Comparison of ENCODE assay signal across 17 mouse cellular contexts in the genomic region with DNA sequence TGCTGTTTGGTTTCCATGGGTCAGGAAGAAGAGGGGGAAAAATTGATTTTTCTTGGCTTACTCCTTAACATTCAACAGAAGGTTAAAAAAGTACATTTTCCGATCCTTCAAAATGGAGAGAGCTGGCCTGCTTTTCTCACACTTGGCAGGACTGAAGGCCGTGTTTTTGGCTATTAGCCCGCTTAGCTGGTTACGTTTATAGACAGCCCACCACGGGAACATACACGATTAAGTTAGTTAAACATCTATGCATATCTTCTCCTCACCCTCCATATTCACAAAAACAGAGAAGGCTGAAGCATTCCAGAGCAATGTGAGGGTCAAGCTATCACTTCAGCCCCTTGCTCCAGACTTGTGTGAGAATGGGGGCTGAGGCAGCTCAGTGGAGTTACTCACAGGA. TPM values are rescaled to one million over a fixed set of nuclear protein-coding genes. Genes with fewer than 3 reads are reported as not detected.
DNase-seq lines count a peak whose midpoint lies in the region; ATAC-seq and TF ChIP-seq lines count a peak whose summit lies in the region.
"Had no signal": no experiment of that assay in that cellular context is flagged by ENCODE, and none has a peak within 500 bp of the region (broad histone marks: within the 10 kb centered on the region; RNA-seq: fewer than 3 reads in every experiment).

No protein-coding gene starts in this region.

- H3K9me3 ChIP-seq in intestine, embryonic 14.5 days (ENCODE audit: control insufficient read depth, low read length), result no peaks in the 10 kb centered on the region
- no peaks in the 10 kb centered on the region for H3K9me3 ChIP-seq in intestine, postnatal 0 days (ENCODE audit: control insufficient read depth)
- no peaks in the 10 kb centered on the region for H3K9me3 ChIP-seq in embryonic facial prominence, embryonic 14.5 days (ENCODE audit: control insufficient read depth, low read length)
- H3K9me3 ChIP-seq in stomach, embryonic 15.5 days, result no peaks in the 10 kb centered on the region
- H3K9me3 ChIP-seq: forebrain, embryonic 10.5 days; kidney, embryonic 15.5 days; megakaryocyte, embryonic 14.5 days had no signal

- no peak for TF ChIP-seq CTCF in intestine, postnatal 0 days (IDR thresholded peaks at IDR 0.05; ENCODE audit: low read depth)

- WGBS in intestine, embryonic 14.5 days, result 57% methylated on average over 6 of the region's 6 CpGs
- WGBS in intestine, postnatal 0 days, result 80% methylated on average over 6 of the region's 6 CpGs
- WGBS in embryonic facial prominence, embryonic 14.5 days, result 34% methylated on average over 6 of the region's 6 CpGs
- 46% methylated on average over 6 of the region's 6 CpGs for WGBS in stomach, embryonic 15.5 days

- H3K9ac ChIP-seq in intestine, embryonic 14.5 days (ENCODE audit: low read length), result no peak overlapping the region
- H3K9ac ChIP-seq in intestine, postnatal 0 days (ENCODE audit: low read depth, low read length), result no peak overlapping the region
- H3K9ac ChIP-seq in embryonic facial prominence, embryonic 14.5 days (ENCODE audit: low read depth, low read length), result no peak overlapping the region
- no peak overlapping the region for H3K9ac ChIP-seq in stomach, embryonic 15.5 days
- H3K9ac ChIP-seq: kidney, embryonic 15.5 days; liver, postnatal 0 days had no signal

- no peaks in the 10 kb centered on the region for H3K36me3 ChIP-seq in intestine, embryonic 14.5 days (ENCODE audit: control insufficient read depth, insufficient read depth, low read length)
- peaks cover 7% of the 10 kb centered on the region; the same call in 1 of the 2 replicates for H3K36me3 ChIP-seq in intestine, postnatal 0 days (ENCODE audit: control insufficient read depth, insufficient read depth)
- H3K36me3 ChIP-seq in embryonic facial prominence, embryonic 14.5 days (ENCODE audit: control insufficient read depth, insufficient read depth, low read length), result peaks cover 14% of the 10 kb centered on the region
- no peaks in the 10 kb centered on the region for H3K36me3 ChIP-seq in stomach, embryonic 15.5 days
- H3K36me3 ChIP-seq: forebrain, embryonic 10.5 days had no signal

- H3K4me3 ChIP-seq in intestine, embryonic 14.5 days (ENCODE audit: low read depth, low read length), result no peak overlapping the region
- no peak overlapping the region for H3K4me3 ChIP-seq in intestine, postnatal 0 days (ENCODE audit: low read depth, low read length)
- no peak overlapping the region for H3K4me3 ChIP-seq in embryonic facial prominence, embryonic 14.5 days (ENCODE audit: low read depth, low read length)
- H3K4me3 ChIP-seq in stomach, embryonic 15.5 days (replicated peaks), result no peak overlapping the region
- H3K4me3 ChIP-seq: forebrain, embryonic 10.5 days; kidney, embryonic 15.5 days; megakaryocyte, embryonic 14.5 days had no signal

- no peak overlapping the region for H3K4me2 ChIP-seq in intestine, embryonic 14.5 days (ENCODE audit: low read length)
- H3K4me2 ChIP-seq in intestine, postnatal 0 days (replicated peaks; ENCODE audit: low read depth), result no peak overlapping the region
- peak overlapping the region; percentile 23; the same call in 1 of the 2 replicates for H3K4me2 ChIP-seq in embryonic facial prominence, embryonic 14.5 days (ENCODE audit: low read depth, low read length)
- no peak overlapping the region for H3K4me2 ChIP-seq in stomach, embryonic 15.5 days
- H3K4me2 ChIP-seq: kidney, embryonic 15.5 days had no signal

- ATAC-seq in intestine, embryonic 14.5 days (replicated peaks; ENCODE audit: low FRiP score, low TSS enrichment, low read depth), result no peak
- no peak for ATAC-seq in intestine, postnatal 0 days
- no peak for ATAC-seq in embryonic facial prominence, embryonic 14.5 days (ENCODE audit: low read depth)
- ATAC-seq in stomach, embryonic 15.5 days (ENCODE audit: insufficient read depth, low FRiP score, low read depth), result no peak; the same call in 1 of the 2 replicates
- ATAC-seq: liver, postnatal 0 days; Patski had no signal

- peaks cover 50% of the 10 kb centered on the region for H3K4me1 ChIP-seq in intestine, embryonic 14.5 days (replicated peaks; ENCODE audit: control insufficient read depth, insufficient read depth, low read length)
- H3K4me1 ChIP-seq in intestine, postnatal 0 days (replicated peaks; ENCODE audit: control insufficient read depth, insufficient read depth, low read length), result 0 out of 2 replicates have a peak, but pooled peaks cover 8% of the 10 kb centered on the region
- H3K4me1 ChIP-seq in embryonic facial prominence, embryonic 14.5 days (ENCODE audit: control insufficient read depth, insufficient read depth, low read length), result peaks cover 48% of the 10 kb centered on the region
- H3K4me1 ChIP-seq in stomach, embryonic 15.5 days, result peaks cover 25% of the 10 kb centered on the region; the same call in 1 of the 2 replicates

- H3K27me3 ChIP-seq in intestine, embryonic 14.5 days (replicated peaks; ENCODE audit: control insufficient read depth, insufficient read depth, low read length), result no peaks in the 10 kb centered on the region
- no peaks in the 10 kb centered on the region for H3K27me3 ChIP-seq in intestine, postnatal 0 days (replicated peaks; ENCODE audit: control insufficient read depth, insufficient read depth, low read length)
- H3K27me3 ChIP-seq in embryonic facial prominence, embryonic 14.5 days (replicated peaks; ENCODE audit: control insufficient read depth, insufficient read depth, low read length), result no peaks in the 10 kb centered on the region
- no peaks in the 10 kb centered on the region for H3K27me3 ChIP-seq in stomach, embryonic 15.5 days (replicated peaks)
- H3K27me3 ChIP-seq: kidney, embryonic 15.5 days; megakaryocyte, embryonic 14.5 days; Patski had no signal

- peak overlapping the region; percentile 4; the same call in 1 of the 2 replicates for H3K27ac ChIP-seq in intestine, embryonic 14.5 days (ENCODE audit: low read depth)
- H3K27ac ChIP-seq in intestine, postnatal 0 days (ENCODE audit: low read depth, low read length), result no peak overlapping the region
- H3K27ac ChIP-seq in embryonic facial prominence, embryonic 14.5 days (replicated peaks; ENCODE audit: low read depth, low read length), result peak overlapping the region; percentile 75
- peak overlapping the region; percentile 57 for H3K27ac ChIP-seq in stomach, embryonic 15.5 days
- H3K27ac ChIP-seq: forebrain, embryonic 10.5 days; kidney, embryonic 15.5 days had no signal

- DNase-seq in adrenal gland, postnatal 14 days, result peak; percentile 47
- DNase-seq in adrenal gland, postnatal 4 days (ENCODE audit: low spot score in 2 of 2), result no peak
- DNase-seq in intestine, embryonic 14.5 days (ENCODE audit: low spot score), result no peak
- DNase-seq in embryonic facial prominence, embryonic 14.5 days (ENCODE audit: low spot score), result peak; percentile 83
- no peak for DNase-seq in cerebellum, postnatal 4 days (ENCODE audit: low spot score in 2 of 2)
- DNase-seq: cerebellum, postnatal 10 days; gastrocnemius, postnatal 10 days; heart, postnatal 14 days; liver, postnatal 0 days; right cerebral cortex, postnatal 25 days; thymus, postnatal 14 days had no signal

RNA-seq across cellular contexts. Expression of gene Prickle1, which starts 7.3 kb away (rescaled TPM):
- 22.2 and 26.0 TPM in 2 replicates for total RNA-seq in adrenal gland, postnatal 14 days (2021)
- total RNA-seq in adrenal gland, postnatal 4 days (2021), result 10 to 100 TPM; 30.2 to 30.4 TPM
- 31.0 and 33.4 TPM in 2 replicates for polyA plus RNA-seq in intestine, embryonic 14.5 days (2014; fragmentation: Nextera tagmentation; extraction: Ambion mirVana)
- polyA plus RNA-seq in intestine, postnatal 0 days (2015; fragmentation: Nextera tagmentation; extraction: Ambion mirVana), result 6.3 and 6.5 TPM in 2 replicates
- 35.7 and 43.5 TPM in 2 replicates for polyA plus RNA-seq in embryonic facial prominence, embryonic 14.5 days (2014; fragmentation: Nextera tagmentation; extraction: Ambion mirVana)
- 22.1 and 23.0 TPM in 2 replicates for polyA plus RNA-seq in stomach, embryonic 15.5 days (2015; fragmentation: Nextera tagmentation; extraction: Ambion mirVana)

Comparison
In these comparisons a context has a peak if more than half of its experiments do, and no peak if none do; other contexts are left out.
1. DNase-seq: peak in adrenal gland, postnatal 14 days (single experiment) and embryonic facial prominence, embryonic 14.5 days (single experiment); none in adrenal gland, postnatal 4 days (0 of 2), intestine, embryonic 14.5 days (single experiment) and cerebellum, postnatal 4 days (0 of 2).